Mouse (Mus musculus) layer of hippocampus, adult 18-20 months (tissue): ENCODE measurements around the gene Rasl12. TPM values are rescaled to one million over a fixed set of nuclear protein-coding genes. Genes with fewer than 3 reads are reported as not detected.
A peak's percentile ranks its signal among the peaks of the same experiment; 100 is the strongest.

Experiments
- DNase-seq, 2 experiments: peaks; one replicate each; pipeline ENCODE4 v3.0.0; 2022; ENCODE audit warnings: low spot score in 2 of 2
- total RNA-seq, 2 experiments: library from RNA; stranded (reverse); gene quantifications; 2 replicates each; pipeline ENCODE4 v1.2.3; 2021

The Rasl12 gene
- total RNA-seq, 2 experiments from 2014 or later = 2.4 to 2.8 TPM

DNA sequence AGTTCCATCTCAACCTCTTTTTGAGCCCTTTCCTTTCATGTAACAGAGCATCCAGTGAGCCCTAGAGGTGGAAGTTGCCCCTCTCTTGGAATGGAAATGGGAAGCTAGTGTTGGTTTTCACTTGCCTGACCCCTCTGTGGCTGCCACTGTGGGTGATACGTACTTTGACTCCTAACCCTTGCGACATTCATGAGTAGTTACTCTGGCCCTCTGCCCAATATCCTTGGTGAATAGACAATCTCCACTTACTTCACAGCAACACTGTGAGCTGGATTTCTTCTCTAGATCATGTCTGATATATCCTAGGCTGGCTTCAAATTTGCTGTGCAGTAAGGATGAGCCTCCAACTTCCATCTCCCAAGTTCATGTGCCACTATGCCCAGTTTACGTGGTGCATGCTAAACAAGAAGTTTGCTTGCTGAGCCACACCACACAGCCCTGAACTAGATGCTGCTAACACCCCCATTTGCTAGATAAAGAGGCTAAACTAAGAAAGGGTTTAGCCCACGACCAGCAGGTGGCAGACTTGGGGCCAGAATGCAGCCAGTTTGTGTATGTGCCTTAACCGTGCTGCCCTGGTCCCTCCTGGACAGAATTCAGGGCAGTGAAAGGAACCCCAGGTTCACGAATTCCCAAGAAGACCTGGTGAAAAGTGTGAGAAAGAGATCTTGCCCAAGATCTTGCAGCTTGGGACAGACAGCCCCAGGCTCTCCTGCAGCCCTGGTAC is 5.5 kb upstream of the Rasl12 start:
- peak; percentile 29 to 70 for DNase-seq

DNA sequence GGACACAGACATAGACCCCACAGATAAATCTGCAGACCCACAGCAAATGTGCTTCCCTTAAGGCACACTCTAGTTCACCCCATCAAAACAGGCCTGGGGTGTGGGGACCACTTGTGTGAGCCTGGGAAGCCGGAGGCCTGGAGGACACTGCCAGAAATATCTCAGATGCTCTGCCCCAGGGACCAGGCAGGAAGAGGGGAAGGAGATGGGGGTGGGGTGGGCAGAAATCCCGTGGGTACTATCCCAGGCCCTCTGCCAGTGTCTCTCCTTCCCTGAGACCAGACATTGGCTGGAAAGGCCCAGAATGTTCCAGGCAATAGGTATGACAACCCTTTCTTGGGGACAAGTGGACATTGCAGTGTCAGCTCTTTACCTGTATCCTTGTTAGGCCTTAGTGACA is 4.7 kb upstream of the Rasl12 start:
- no peak for DNase-seq

GRCm38 (mm10) chr9:65394360-65394759 is 3.9 kb upstream of the Rasl12 start:
- DNase-seq = no peak

- DNase-seq = no peak
Observed at GRCm38 (mm10) chr9:65399934-65400333, 1.6 kb downstream of the Rasl12 start.

DNA sequence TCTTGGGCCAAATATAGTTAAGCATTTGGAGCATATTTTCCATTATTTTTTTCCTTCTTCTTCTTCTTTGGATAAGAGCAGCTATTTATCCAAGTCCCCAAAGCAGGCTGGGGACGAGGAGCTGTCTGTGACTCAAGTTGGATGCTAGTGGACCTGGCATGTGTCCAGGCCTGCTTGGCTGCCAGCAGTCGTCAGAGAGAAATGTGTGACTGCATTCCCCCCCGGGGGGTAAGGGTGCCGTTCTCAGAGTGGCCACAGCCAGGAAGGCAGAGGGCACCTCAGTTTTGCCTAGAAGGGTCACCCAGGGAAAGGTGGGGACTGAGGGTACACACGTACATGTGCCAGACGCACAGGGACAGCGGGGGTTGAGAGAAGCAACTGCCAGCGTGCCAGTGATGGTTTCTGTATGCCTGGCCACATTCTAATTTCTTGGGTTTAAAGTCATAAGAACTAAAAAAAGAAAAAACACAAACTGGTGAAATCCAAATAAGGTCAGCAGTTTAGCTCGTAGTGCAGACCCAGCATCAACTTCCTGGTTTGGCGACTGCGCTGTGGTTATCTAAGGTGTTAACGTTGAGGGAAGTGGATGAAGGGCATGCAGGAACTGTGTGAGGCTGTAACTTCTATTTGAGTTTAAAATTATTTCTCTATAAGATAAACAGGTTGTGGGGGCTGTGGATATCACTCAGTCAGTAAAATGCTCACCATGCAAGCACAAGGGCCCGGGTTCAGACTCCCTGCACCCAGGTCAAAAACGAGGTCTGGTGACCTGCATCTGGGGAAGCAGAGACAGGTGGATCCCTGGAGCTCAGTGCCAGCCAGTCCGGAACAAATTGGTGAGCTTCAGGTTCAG is 6.3 kb downstream of the Rasl12 start:
- peak; percentile 53 to 76 for DNase-seq

GRCm38 (mm10) chr9:65405184-65405449 is 6.8 kb downstream of the Rasl12 start:
- no peak for DNase-seq

- DNase-seq = no peak
Observed at GRCm38 (mm10) chr9:65407327-65407726, 9.0 kb downstream of the Rasl12 start.

- no peak for DNase-seq
Observed at GRCm38 (mm10) chr9:65407861-65408260, 9.6 kb downstream of the Rasl12 start.

- DNase-seq = no peak
Observed at GRCm38 (mm10) chr9:65408871-65409295, 10.6 kb downstream of the Rasl12 start.

DNA sequence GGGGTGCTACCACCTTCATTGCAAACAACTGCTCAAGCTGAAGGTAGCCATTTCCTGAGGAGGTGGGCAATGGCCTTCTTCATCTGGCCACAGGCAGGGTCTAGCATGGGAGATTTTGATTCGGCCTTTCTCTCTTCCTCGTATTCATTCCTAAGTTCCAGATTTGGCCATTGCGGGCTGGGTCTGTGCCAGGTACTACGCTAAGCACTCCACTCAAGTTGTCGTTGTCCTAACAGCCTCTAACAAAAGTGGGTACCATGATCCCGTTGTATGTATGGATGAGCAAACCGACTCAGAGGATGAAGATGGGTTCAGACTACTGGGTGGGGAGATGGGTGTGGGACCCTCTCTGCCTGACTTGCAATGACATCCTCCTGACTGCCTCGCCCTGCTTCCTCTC is 12.1 kb downstream of the Rasl12 start:
- DNase-seq = no peak

- peak in 1 of 2 experiments; percentile 33 for DNase-seq
Observed at GRCm38 (mm10) chr9:65411326-65411725, 13.0 kb downstream of the Rasl12 start.

DNA sequence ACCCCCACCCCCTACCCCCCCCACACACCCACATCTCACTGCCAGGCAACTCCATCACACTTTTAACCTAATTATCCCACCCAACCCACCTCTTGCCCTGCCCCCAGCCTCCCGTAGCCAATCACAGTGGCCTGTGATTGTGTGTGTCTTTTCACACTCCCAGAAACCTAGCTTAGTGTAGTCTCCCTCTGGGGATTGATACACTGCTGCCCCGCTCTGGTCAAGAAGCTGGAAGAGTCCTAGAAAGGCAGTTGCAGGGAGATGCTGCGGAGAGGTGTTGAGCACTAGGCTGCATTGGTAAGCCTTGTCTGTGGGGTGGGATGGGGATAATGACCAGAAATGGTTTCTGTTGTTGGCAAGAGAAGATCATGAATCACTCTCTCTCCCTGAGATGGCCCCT is 19.4 kb downstream of the Rasl12 start:
- DNase-seq = no peak

GRCm38 (mm10) chr9:65419633-65420032 is 21.3 kb downstream of the Rasl12 start:
- DNase-seq = no peak

- no peak for DNase-seq
Observed at GRCm38 (mm10) chr9:65422760-65423501, 24.6 kb downstream of the Rasl12 start, which contains the start of gene Slc51b. Gene Slc51b, minus strand, starts transcription at chr9:65422955.

GRCm38 (mm10) chr9:65424393-65424792 is 26.1 kb downstream of the Rasl12 start:
- DNase-seq = no peak

DNA sequence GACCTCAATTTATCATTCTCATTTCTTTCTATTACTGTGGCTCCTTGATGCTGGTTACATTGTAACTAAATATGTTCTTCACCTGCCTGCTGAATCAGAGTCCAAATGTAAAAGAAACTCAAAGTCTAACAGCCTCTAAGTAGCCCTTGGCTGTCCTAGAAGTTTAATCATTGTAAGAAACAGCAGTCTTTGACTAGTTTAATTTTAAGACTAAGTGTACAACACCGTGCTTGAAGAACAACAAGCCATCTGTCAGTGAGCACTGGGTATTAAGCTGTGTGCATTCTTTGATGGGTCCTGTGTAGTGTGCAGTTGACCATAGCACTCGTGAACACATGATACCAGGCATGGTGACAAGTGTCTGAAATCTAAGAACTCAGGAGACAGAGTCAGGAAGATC is 29.2 kb downstream of the Rasl12 start:
- DNase-seq = no peak

GRCm38 (mm10) chr9:65428003-65428402 is 29.7 kb downstream of the Rasl12 start:
- DNase-seq = no peak

DNA sequence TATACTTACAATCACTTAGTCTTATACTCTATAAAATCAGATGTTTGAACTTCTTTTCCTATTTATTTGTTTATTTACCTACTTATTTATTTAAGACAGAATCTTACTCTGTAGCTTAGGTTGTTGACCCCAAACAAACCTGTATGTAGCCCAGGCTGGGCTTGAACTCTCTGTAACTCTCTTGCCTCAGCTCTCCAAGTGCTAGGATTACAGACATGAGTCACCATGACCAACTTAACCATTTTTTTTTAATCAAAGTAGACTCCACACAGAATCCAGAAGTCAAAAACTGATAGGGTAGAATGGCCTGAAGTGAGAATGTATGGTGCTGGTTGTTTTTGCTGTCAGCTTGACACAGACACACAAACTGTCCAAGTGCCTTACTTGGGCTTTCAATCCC is 32.1 kb downstream of the Rasl12 start:
- no peak for DNase-seq

- DNase-seq = no peak
Observed at GRCm38 (mm10) chr9:65430921-65431320, 32.6 kb downstream of the Rasl12 start.

GRCm38 (mm10) chr9:65432236-65432635 is 33.9 kb downstream of the Rasl12 start:
- DNase-seq = peak; percentile 84 to 96

DNA sequence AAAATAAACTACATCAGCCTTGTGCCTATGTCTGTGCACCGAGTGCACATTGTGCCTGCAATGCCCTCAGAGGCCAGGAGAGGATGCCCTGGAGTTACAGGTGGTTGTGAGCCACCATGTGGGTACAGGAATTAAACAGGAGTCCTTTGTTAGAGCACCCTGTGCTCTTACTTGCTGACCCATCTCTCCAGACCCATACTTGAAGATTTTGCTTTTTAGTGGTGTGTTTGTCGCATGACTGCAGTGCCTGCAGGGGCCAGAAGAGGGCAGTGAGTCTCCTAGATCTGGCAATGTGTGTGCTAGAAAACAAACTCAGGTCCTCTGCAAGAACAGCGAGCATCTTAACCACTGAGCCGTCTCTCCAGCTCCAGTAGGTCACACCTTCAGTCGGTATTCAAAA is 35.8 kb downstream of the Rasl12 start:
- DNase-seq = peak in 1 of 2 experiments; percentile 32

DNA sequence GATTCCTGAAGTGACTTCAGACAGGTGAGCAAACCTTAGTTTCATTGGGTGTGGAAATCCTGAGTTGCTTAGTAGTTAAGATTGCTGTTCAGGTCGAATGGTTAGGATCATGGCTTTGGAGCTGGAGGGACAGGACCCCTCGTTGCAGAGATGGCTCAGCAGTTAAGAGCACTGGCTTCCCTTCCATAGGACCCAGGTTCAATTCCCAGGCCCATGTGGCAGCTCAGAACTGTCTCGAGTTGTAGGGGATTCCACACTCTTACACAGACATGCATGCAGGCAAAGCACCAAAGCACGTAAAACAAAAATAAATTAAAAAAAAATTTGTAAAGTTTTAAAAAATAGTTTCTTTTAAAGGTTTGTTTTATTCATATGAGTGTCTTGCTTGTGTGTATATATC is 36.9 kb downstream of the Rasl12 start:
- DNase-seq = no peak
